8 mouse cellular contexts compared by ENCODE assay signal in the genomic region with DNA sequence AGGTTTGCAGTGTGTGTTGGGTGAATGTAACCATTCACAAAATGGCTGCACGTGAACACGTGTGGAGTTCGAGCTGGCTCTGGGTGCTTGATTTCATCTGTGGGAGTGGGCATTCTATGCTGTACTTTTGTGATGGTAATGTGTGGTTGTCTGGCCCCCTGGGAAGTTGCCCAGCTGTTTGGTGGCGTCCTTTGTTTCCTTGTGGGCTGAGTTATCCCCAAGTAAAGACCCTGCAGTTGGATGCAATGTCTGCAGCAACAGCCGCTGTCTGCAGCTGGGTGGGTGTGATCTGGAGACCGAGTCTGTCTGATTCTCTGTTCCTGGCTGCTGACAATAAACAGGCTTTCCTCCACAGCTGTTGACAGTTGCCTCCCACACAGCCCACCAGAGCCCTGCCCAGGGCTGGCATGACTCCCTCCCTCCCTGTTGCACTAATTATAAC. TPM values are rescaled to one million over a fixed set of nuclear protein-coding genes. Genes with fewer than 3 reads are reported as not detected.
DNase-seq lines count a peak whose midpoint lies in the region; ATAC-seq and TF ChIP-seq lines count a peak whose summit lies in the region.

No protein-coding gene starts in this region.

- no peaks in the 10 kb centered on the region for H3K9me3 ChIP-seq in kidney, embryonic 15.5 days (replicated peaks)
- no peaks in the 10 kb centered on the region for H3K9me3 ChIP-seq in heart, embryonic 10.5 days
- H3K9me3 ChIP-seq in limb, embryonic 12.5 days, result 0 out of 2 replicates have a peak, but pooled peaks cover 3% of the 10 kb centered on the region

- H3K4me2 ChIP-seq in kidney, embryonic 15.5 days, result no peak overlapping the region
- peak overlapping the region; percentile 10; the same call in 1 of the 2 replicates for H3K4me2 ChIP-seq in limb, embryonic 12.5 days

- no peak for TF ChIP-seq POLR2A in kidney, adult 2 months (IDR thresholded peaks at IDR 0.05; ENCODE audit: low read depth, low read length)

- H3K4me3 ChIP-seq in kidney, embryonic 15.5 days (replicated peaks), result no peak overlapping the region
- no peak overlapping the region for H3K4me3 ChIP-seq in kidney, adult 2 months (ENCODE audit: insufficient read depth, low read depth, low read length)
- no peak overlapping the region for H3K4me3 ChIP-seq in heart, embryonic 10.5 days
- no peak overlapping the region for H3K4me3 ChIP-seq in limb, embryonic 12.5 days (replicated peaks)

- H3K36me3 ChIP-seq in kidney, embryonic 15.5 days, result no peaks in the 10 kb centered on the region
- no peaks in the 10 kb centered on the region for H3K36me3 ChIP-seq in kidney, adult 2 months (ENCODE audit: control insufficient read depth, insufficient read depth, low read length)
- H3K36me3 ChIP-seq in heart, embryonic 10.5 days, result no peaks in the 10 kb centered on the region
- no peaks in the 10 kb centered on the region for H3K36me3 ChIP-seq in limb, embryonic 12.5 days

- ATAC-seq in kidney, embryonic 15.5 days (replicated peaks; ENCODE audit: low FRiP score), result peak; percentile 81
- peak; percentile 78 for ATAC-seq in limb, embryonic 12.5 days (ENCODE audit: insufficient number of reproducible peaks, insufficient read depth, low FRiP score, low TSS enrichment, low read depth)

- WGBS in kidney, embryonic 15.5 days, result 42% methylated on average over 6 of the region's 6 CpGs
- 54% methylated on average over 6 of the region's 6 CpGs for WGBS in kidney, adult 2 months
- WGBS in heart, embryonic 10.5 days, result 31% methylated on average over 6 of the region's 6 CpGs
- WGBS in limb, embryonic 12.5 days, result 33% methylated on average over 6 of the region's 6 CpGs

- TF ChIP-seq CTCF in kidney, adult 2 months (conservative IDR thresholded peaks at IDR 0.05; ENCODE audit: insufficient read depth, insufficient read length, low read depth, low read length), result no peak

- no peak for DNase-seq in kidney, adult 2 months
- DNase-seq in WW6 (ENCODE audit: low read depth, low spot score), result peak; percentile 29
- DNase-seq in heart, embryonic 10.5 days (ENCODE audit: low spot score), result peak; percentile 91
- DNase-seq in thymus, postnatal 36 days, result no peak
- no peak for DNase-seq in cerebellum, postnatal 14 days
- DNase-seq in ovary, postnatal 36 days (ENCODE audit: low spot score), result no peak

- no peaks in the 10 kb centered on the region for H3K27me3 ChIP-seq in kidney, embryonic 15.5 days
- H3K27me3 ChIP-seq in kidney, adult 2 months (replicated peaks; ENCODE audit: control insufficient read depth, insufficient read depth, low read length), result no peaks in the 10 kb centered on the region
- no peaks in the 10 kb centered on the region for H3K27me3 ChIP-seq in heart, embryonic 10.5 days (ENCODE audit: insufficient read depth, poor library complexity, severe bottlenecking)
- H3K27me3 ChIP-seq in limb, embryonic 12.5 days, result no peaks in the 10 kb centered on the region

- H3K27ac ChIP-seq in kidney, embryonic 15.5 days, result no peak overlapping the region
- H3K27ac ChIP-seq in kidney, adult 2 months (ENCODE audit: insufficient read depth, low read depth, low read length), result no peak overlapping the region
- H3K27ac ChIP-seq in heart, embryonic 10.5 days, result peak overlapping the region; percentile 77
- peak overlapping the region; percentile 41; the same call in 1 of the 2 replicates for H3K27ac ChIP-seq in limb, embryonic 12.5 days

- H3K4me1 ChIP-seq in kidney, embryonic 15.5 days, result 0 out of 2 replicates have a peak, but pooled peaks cover 8% of the 10 kb centered on the region
- H3K4me1 ChIP-seq in kidney, adult 2 months (ENCODE audit: control insufficient read depth, insufficient read depth, low read length), result no peaks in the 10 kb centered on the region
- H3K4me1 ChIP-seq in heart, embryonic 10.5 days, result peaks cover 36% of the 10 kb centered on the region
- peaks cover 28% of the 10 kb centered on the region for H3K4me1 ChIP-seq in limb, embryonic 12.5 days (replicated peaks)

- H3K9ac ChIP-seq in kidney, embryonic 15.5 days, result no peak overlapping the region
- H3K9ac ChIP-seq in limb, embryonic 12.5 days (replicated peaks), result no peak overlapping the region

RNA-seq across cellular contexts. Expression of a gene that starts 56.0 kb away (rescaled TPM):
- 54.8 and 56.0 TPM in 2 replicates for polyA plus RNA-seq in kidney, embryonic 15.5 days (2015; fragmentation: Nextera tagmentation; extraction: Ambion mirVana)
- polyA plus RNA-seq in kidney, adult 2 months (2012; rRNA removed), result 56.1 and 72.2 TPM in 2 replicates
- polyA plus RNA-seq in heart, embryonic 10.5 days (2016; fragmentation: Nextera tagmentation; extraction: Ambion mirVana), result 52.6 and 76.8 TPM in 2 replicates
- 65.6 and 79.6 TPM in 2 replicates for polyA plus RNA-seq in limb, embryonic 12.5 days (2016; fragmentation: Nextera tagmentation; extraction: Ambion mirVana)

Comparison
In these comparisons a context has a peak if more than half of its experiments do, and no peak if none do; other contexts are left out.
1. H3K27ac ChIP-seq: peak in heart, embryonic 10.5 days (single experiment) and limb, embryonic 12.5 days (single experiment); none in kidney, embryonic 15.5 days (single experiment) and kidney, adult 2 months (single experiment).
2. DNase-seq: peak in WW6 (single experiment) and heart, embryonic 10.5 days (single experiment); none in kidney, adult 2 months (single experiment), thymus, postnatal 36 days (0 of 2), cerebellum, postnatal 14 days (0 of 2) and ovary, postnatal 36 days (single experiment).